Mouse (Mus musculus) layer of hippocampus, postnatal 36 days (tissue): ENCODE data around the gene Pfkfb4. TPM values are rescaled to one million over a fixed set of nuclear protein-coding genes. Genes with fewer than 3 reads are reported as not detected.

ENCODE experiments used
- DNase-seq, 2 experiments: peaks; one replicate each; pipeline ENCODE4 v3.0.0; 2022
- total RNA-seq, 2 experiments: library from RNA; stranded (reverse); gene quantifications; 2 replicates each; pipeline ENCODE4 v1.2.3; 2021

Pfkfb4 gene
- total RNA-seq, 2 experiments from 2014 or later, result 10.2 to 15.4 TPM

GRCm38 (mm10) chr9:108996411-108996810 is 4.8 kb downstream of the Pfkfb4 start:
- no peak for DNase-seq

GRCm38 (mm10) chr9:108998287-108999166 is 6.9 kb downstream of the Pfkfb4 start:
- DNase-seq, result no peak

GRCm38 (mm10) chr9:108999167-108999526 is 7.6 kb downstream of the Pfkfb4 start:
- DNase-seq, result no peak

GRCm38 (mm10) chr9:109000726-109001125 is 9.1 kb downstream of the Pfkfb4 start:
- DNase-seq, result no peak

- DNase-seq, result no peak
Observed at GRCm38 (mm10) chr9:109003201-109003600, 11.6 kb downstream of the Pfkfb4 start.

- no peak for DNase-seq
Observed at GRCm38 (mm10) chr9:109007025-109007780, 15.6 kb downstream of the Pfkfb4 start.

- DNase-seq, result no peak
Observed at GRCm38 (mm10) chr9:109008081-109008480, 16.5 kb downstream of the Pfkfb4 start.

GRCm38 (mm10) chr9:109008994-109009635 is 17.5 kb downstream of the Pfkfb4 start:
- no peak for DNase-seq

- DNase-seq, result no peak
Observed at GRCm38 (mm10) chr9:109009636-109010315, 18.2 kb downstream of the Pfkfb4 start.

GRCm38 (mm10) chr9:109010316-109010690 is 18.7 kb downstream of the Pfkfb4 start:
- DNase-seq, result no peak

- DNase-seq, result no peak
Observed at GRCm38 (mm10) chr9:109015397-109015796, 23.8 kb downstream of the Pfkfb4 start.

- DNase-seq, result no peak
Observed at GRCm38 (mm10) chr9:109016973-109017604, 25.5 kb downstream of the Pfkfb4 start.

- no peak for DNase-seq
Observed at GRCm38 (mm10) chr9:109021428-109021827, 29.9 kb downstream of the Pfkfb4 start.

GRCm38 (mm10) chr9:109022866-109023685 is 31.5 kb downstream of the Pfkfb4 start:
- no peak for DNase-seq

- DNase-seq, result no peak
Observed at GRCm38 (mm10) chr9:109027521-109027920, 35.9 kb downstream of the Pfkfb4 start.

GRCm38 (mm10) chr9:109028421-109028820 is 36.8 kb downstream of the Pfkfb4 start:
- no peak for DNase-seq

- DNase-seq, result no peak
Observed at GRCm38 (mm10) chr9:109028919-109029318, 37.3 kb downstream of the Pfkfb4 start.

GRCm38 (mm10) chr9:109030312-109030711 is 38.7 kb downstream of the Pfkfb4 start:
- DNase-seq, result no peak

GRCm38 (mm10) chr9:109031001-109031400 is 39.4 kb downstream of the Pfkfb4 start:
- DNase-seq, result no peak

GRCm38 (mm10) chr9:109031686-109032085 is 40.1 kb downstream of the Pfkfb4 start:
- no peak for DNase-seq

- no peak for DNase-seq
Observed at GRCm38 (mm10) chr9:109032435-109032834, 40.9 kb downstream of the Pfkfb4 start.
